Mouse (Mus musculus): ENCODE measurements around the gene Gpr55. TPM values are rescaled to one million over a fixed set of nuclear protein-coding genes. Genes with fewer than 3 reads are reported as not detected.
A peak's percentile ranks its signal among the peaks of the same experiment; 100 is the strongest.

Gpr55 gene
- polyA plus RNA-seq, 1 experiment from 2014 or later, result not detected

DNA sequence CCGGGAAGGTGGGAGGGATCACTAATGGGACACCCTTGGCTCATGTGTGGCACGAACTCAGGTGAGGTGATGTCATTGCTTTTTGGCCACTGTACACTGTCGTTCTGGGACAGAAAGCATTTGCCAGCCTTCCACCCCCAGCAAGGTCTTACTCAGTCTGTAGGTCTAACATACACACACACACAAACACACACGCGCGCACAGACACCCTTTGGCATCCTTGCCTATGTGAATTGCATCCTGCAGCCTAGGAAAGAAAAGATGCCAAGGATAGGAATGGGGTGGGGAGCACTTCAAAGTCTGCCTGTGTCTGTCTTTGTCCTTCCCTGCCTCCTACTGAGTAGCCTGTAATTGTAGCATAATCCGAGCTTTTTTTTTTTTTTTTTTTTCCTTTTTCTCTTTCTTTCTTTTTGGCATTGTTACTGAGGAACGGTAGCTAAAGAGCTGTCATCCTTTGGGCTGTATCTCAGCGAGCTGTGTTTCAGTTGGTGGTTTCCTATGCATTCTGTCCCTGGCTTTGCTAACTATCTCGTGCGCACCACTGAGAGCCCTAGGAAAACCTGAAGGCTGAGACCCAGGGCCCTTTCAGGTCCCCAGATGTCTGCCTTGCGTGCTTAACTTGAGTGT lies 61.9 kb downstream of the Gpr55 start:
- Histone ChIP-seq H3K36me3 (ENCODE audit: control insufficient read depth, insufficient read depth, low read length) (peaks cover 13% of the 10 kb centered on the region), H3K4me3 (ENCODE audit: low read depth, low read length) (no peak overlapping the region), H3K9me3 (replicated peaks; ENCODE audit: control insufficient read depth, low read length) (no peaks in the 10 kb centered on the region), H3K4me2 (ENCODE audit: low read length) (peak overlapping the region; percentile 93), H3K27ac (ENCODE audit: low read depth, low read length) (peak overlapping the region; percentile 87), H3K9ac (ENCODE audit: low read length) (peak overlapping the region; percentile 43), H3K27me3 (replicated peaks; ENCODE audit: control insufficient read depth, insufficient read depth, low read length) (no peaks in the 10 kb centered on the region), H3K4me1 (ENCODE audit: control insufficient read depth, insufficient read depth, low read length) (peaks cover 72% of the 10 kb centered on the region)
- WGBS, result 14% methylated on average over 12 of the region's 12 CpGs
- DNase-seq (ENCODE audit: low spot score) (peak; percentile 63), ATAC-seq (no peak)

GRCm38 (mm10) chr1:85897901-85898760 lies 62.7 kb downstream of the Gpr55 start:
- no peak for ATAC-seq
- Histone ChIP-seq H3K27ac (ENCODE audit: low read depth, low read length) (peak overlapping the region; percentile 87), H3K36me3 (ENCODE audit: control insufficient read depth, insufficient read depth, low read length) (peaks cover 5% of the 10 kb centered on the region), H3K4me3 (ENCODE audit: low read depth, low read length) (no peak overlapping the region), H3K9me3 (replicated peaks; ENCODE audit: control insufficient read depth, low read length) (no peaks in the 10 kb centered on the region), H3K4me1 (ENCODE audit: control insufficient read depth, insufficient read depth, low read length) (peaks cover 72% of the 10 kb centered on the region), H3K9ac (ENCODE audit: low read length) (peak overlapping the region; percentile 43), H3K27me3 (replicated peaks; ENCODE audit: control insufficient read depth, insufficient read depth, low read length) (no peaks in the 10 kb centered on the region), H3K4me2 (ENCODE audit: low read length) (peak overlapping the region; percentile 93)
- WGBS, result 19% methylated on average over 8 of the region's 8 CpGs
- peak; percentile 36 for DNase-seq (ENCODE audit: low spot score)

DNA sequence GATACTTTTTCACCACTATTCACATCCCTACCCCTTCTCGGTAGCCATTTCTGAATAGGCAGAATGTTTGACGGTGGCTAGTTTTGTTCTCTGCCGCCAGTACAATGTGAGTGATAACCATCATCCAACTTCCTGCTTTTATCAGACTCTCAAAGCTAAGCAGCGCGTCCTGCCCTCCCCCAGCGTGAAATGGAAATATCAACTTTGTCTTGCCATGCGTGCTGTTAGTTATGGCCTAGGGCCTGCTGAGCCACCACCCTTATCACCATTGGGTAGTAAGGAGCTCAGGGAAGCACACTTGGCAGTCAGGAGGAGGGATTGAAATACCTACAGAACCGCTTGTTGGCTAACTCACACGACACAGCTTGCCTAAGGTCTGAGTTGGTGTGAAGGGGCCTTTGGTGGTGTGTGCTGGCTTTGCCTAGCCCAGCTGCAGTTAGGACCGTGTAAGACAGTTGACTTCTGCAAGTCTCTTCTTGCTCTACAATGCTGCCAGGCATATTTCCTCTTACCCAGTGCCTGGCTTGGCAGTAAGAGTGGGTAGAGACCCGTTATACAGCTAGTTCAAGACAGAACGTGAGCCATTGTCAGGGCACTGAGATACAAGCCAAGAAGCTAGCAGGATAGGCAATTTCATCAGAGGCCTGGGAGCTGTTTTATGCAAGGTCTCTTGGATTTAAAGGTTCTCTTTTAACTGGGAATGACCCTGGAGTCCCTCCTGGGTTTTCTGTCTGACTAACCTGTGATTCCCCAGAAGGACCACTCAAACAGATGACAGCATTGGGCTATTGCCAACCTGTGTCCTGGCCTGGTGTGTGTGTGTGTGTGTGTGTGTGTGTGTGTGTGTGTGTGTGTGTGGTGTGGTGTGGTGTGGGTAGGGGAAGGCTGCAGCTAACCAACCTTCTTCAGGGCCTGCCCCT lies 63.8 kb downstream of the Gpr55 start:
- H3K4me3 ChIP-seq (ENCODE audit: low read depth, low read length), result peak overlapping the region; percentile 3; the same call in 1 of the 2 replicates
- peak overlapping the region; percentile 93 for H3K4me2 ChIP-seq (ENCODE audit: low read length)
- DNase-seq (ENCODE audit: low spot score) (peak; percentile 14), ATAC-seq (no peak)
- peaks cover 65% of the 10 kb centered on the region for H3K4me1 ChIP-seq (ENCODE audit: control insufficient read depth, insufficient read depth, low read length)
- peak overlapping the region; percentile 87 for H3K27ac ChIP-seq (ENCODE audit: low read depth, low read length)
- H3K9ac ChIP-seq (ENCODE audit: low read length), result peak overlapping the region; percentile 43
- 69% methylated on average over 12 of the region's 12 CpGs for WGBS
- H3K36me3 ChIP-seq (ENCODE audit: control insufficient read depth, insufficient read depth, low read length), result no peaks in the 10 kb centered on the region
- H3K27me3 ChIP-seq (replicated peaks; ENCODE audit: control insufficient read depth, insufficient read depth, low read length), result no peaks in the 10 kb centered on the region
- H3K9me3 ChIP-seq (replicated peaks; ENCODE audit: control insufficient read depth, low read length), result no peaks in the 10 kb centered on the region

DNA sequence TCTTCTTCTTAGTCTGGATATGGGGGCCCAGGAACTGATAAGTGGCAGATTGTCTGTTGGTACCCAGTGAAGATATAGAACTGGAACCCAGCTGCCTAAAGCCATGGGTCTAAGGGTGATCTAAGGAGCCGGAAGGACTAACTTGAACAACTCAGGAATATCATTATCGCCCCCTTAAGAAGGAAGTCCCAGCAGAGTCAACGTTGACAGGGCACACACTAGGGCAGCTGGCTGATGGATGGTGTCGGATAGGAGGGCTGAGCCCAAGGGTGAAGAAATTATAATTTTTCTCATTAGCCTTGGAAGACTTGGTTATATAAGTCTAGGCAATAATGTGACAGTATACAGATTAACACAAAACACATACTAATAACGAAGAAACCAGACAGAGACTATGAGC lies 64.7 kb downstream of the Gpr55 start:
- no peak for DNase-seq (ENCODE audit: low spot score)
- peak overlapping the region; percentile 83 for H3K9ac ChIP-seq (ENCODE audit: low read length)
- H3K36me3 ChIP-seq (ENCODE audit: control insufficient read depth, insufficient read depth, low read length), result no peaks in the 10 kb centered on the region
- no peaks in the 10 kb centered on the region for H3K9me3 ChIP-seq (replicated peaks; ENCODE audit: control insufficient read depth, low read length)
- no peak for ATAC-seq
- no peak overlapping the region; the same call in 1 of the 2 replicates for H3K27ac ChIP-seq (ENCODE audit: low read depth, low read length)
- H3K4me2 ChIP-seq (ENCODE audit: low read length), result peak overlapping the region; percentile 93
- H3K4me1 ChIP-seq (ENCODE audit: control insufficient read depth, insufficient read depth, low read length), result peaks cover 56% of the 10 kb centered on the region
- H3K27me3 ChIP-seq (replicated peaks; ENCODE audit: control insufficient read depth, insufficient read depth, low read length), result no peaks in the 10 kb centered on the region
- H3K4me3 ChIP-seq (ENCODE audit: low read depth, low read length), result peak overlapping the region; percentile 67
- WGBS, result 69% methylated on average over 5 of the region's 5 CpGs

DNA sequence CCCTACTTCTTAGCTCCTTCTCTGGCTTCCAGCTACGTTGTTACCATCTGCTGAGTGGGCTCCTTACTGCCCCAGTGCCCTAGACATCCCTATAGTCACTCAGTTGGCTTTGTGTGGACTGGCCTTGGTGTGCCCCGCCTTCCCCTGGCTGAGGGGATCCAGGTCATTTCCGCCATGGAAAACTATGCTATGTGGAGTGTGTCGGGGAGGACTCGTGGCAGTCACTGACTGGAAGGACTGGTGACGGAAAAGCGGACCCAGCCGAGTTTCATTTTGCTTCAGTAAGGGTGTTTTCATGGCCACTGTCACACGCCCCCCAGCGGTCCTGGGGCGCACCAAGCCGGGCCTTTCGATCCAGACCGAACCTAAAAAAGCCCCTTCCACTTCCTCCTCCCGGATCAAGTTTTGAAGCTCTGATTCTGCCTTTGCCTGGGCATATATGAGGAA lies 65.4 kb downstream of the Gpr55 start:
- Histone ChIP-seq H3K27ac (ENCODE audit: low read depth, low read length) (peak overlapping the region; percentile 87), H3K27me3 (replicated peaks; ENCODE audit: control insufficient read depth, insufficient read depth, low read length) (no peaks in the 10 kb centered on the region), H3K4me2 (ENCODE audit: low read length) (peak overlapping the region; percentile 93), H3K9ac (ENCODE audit: low read length) (peak overlapping the region; percentile 83), H3K9me3 (replicated peaks; ENCODE audit: control insufficient read depth, low read length) (no peaks in the 10 kb centered on the region), H3K4me1 (ENCODE audit: control insufficient read depth, insufficient read depth, low read length) (peaks cover 49% of the 10 kb centered on the region), H3K36me3 (ENCODE audit: control insufficient read depth, insufficient read depth, low read length) (no peaks in the 10 kb centered on the region), H3K4me3 (ENCODE audit: low read depth, low read length) (peak overlapping the region; percentile 67)
- DNase-seq (ENCODE audit: low spot score) (peak; percentile 51), ATAC-seq (peak; percentile 28)
- 6% methylated on average over 15 of the region's 15 CpGs for WGBS

DNA sequence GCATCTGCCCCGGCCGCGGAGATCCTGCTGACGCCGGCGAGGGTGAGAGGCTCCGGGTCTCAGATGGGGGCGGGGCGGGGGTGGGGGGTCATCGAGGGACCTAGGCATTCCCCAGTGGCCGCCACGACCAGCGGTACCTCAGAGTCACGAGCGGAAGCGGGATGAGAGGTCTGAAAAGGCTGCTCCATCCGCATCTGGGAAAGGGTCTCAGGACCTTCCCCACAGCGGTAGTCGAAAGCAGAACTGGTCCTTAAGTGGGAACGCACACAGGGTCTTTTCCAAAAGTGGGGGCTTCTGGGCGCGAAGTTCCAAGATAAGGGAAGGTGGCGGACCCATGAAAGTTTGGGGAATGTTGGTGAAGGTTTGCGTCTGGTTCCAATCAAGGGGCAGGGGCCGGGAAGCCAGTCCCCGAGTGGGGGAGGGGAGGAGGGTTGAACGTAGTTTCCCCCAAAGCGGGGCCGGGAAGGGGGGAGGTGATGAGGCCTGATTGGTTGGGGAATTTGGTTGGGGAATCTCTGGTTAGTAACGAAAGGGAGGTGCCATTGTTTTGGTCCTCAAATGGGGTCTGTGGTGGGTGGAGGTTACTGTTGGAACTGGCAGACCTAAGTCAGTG lies 66.0 kb downstream of the Gpr55 start:
- Histone ChIP-seq H3K4me2 (ENCODE audit: low read length) (peak overlapping the region; percentile 93), H3K9me3 (replicated peaks; ENCODE audit: control insufficient read depth, low read length) (no peaks in the 10 kb centered on the region), H3K36me3 (ENCODE audit: control insufficient read depth, insufficient read depth, low read length) (no peaks in the 10 kb centered on the region), H3K27ac (ENCODE audit: low read depth, low read length) (peak overlapping the region; percentile 87), H3K4me1 (ENCODE audit: control insufficient read depth, insufficient read depth, low read length) (peaks cover 43% of the 10 kb centered on the region), H3K4me3 (ENCODE audit: low read depth, low read length) (peak overlapping the region; percentile 67), H3K9ac (ENCODE audit: low read length) (peak overlapping the region; percentile 83), H3K27me3 (replicated peaks; ENCODE audit: control insufficient read depth, insufficient read depth, low read length) (no peaks in the 10 kb centered on the region)
- peak; percentile 45 for ATAC-seq
- peak; percentile 72 for DNase-seq (ENCODE audit: low spot score)
- under 1% methylated on average over 29 of the region's 30 CpGs for WGBS

DNA sequence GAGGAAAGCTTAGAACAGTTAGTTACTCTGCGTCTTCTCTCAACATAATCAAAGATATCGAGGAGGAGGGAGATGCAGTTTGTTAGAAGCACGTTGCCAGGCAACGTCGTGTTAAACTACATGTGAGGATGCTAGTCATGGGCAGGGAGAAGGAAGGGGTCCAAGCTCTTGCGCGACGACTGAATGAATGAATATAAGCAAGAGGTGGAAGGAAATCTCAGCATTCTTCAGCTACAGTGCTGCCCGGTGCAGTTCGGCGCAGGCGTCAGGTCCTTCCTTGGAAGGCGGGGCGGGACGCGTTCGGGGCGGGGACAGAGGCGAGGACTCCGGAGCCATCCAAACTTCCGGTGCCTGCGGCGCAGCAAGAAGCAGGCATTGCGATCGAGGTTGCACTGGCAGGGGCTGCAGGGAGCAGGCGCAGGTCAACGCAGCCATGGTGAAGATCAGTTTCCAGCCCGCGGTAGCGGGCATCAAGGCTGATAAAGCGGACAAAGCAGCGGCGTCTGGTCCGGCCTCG lies 66.5 kb downstream of the Gpr55 start, which contains the start of gene Itm2c:
Itm2c (plus strand) TSS at position 51 of the 517 bp plus-strand sequence.
- no peaks in the 10 kb centered on the region for H3K36me3 ChIP-seq (ENCODE audit: control insufficient read depth, insufficient read depth, low read length)
- ATAC-seq, result peak; percentile 91
- under 1% methylated on average over 35 of the region's 35 CpGs for WGBS

More for the DNA sequence above, 66.5 kb downstream of the Gpr55 start, which contains the start of gene Itm2c:
- peak within 1 kb of the TSS; percentile 83 for H3K9ac ChIP-seq (ENCODE audit: low read length)
- peak within 1 kb of the TSS; percentile 93 for H3K4me2 ChIP-seq (ENCODE audit: low read length)
- no peaks in the 10 kb centered on the region for H3K9me3 ChIP-seq (replicated peaks; ENCODE audit: control insufficient read depth, low read length)
- DNase-seq (ENCODE audit: low spot score), result peak; percentile 91
- H3K4me3 ChIP-seq (ENCODE audit: low read depth, low read length), result peak within 1 kb of the TSS; percentile 67
- H3K27ac ChIP-seq (ENCODE audit: low read depth, low read length), result peak within 1 kb of the TSS; percentile 87
- no peaks in the 10 kb centered on the region for H3K27me3 ChIP-seq (replicated peaks; ENCODE audit: control insufficient read depth, insufficient read depth, low read length)
- peaks cover 37% of the 10 kb centered on the region for H3K4me1 ChIP-seq (ENCODE audit: control insufficient read depth, insufficient read depth, low read length)

Measured in forebrain, embryonic 14.5 days (tissue).